Mouse (Mus musculus): ENCODE measurements at regions not wholly inside any gene's neighbourhood (a gene's known extent, or its start where the extent isn't known, plus 50 kb on each side); places are given as distances from the start of the nearest gene placed in this dataset.
"Not testable (repeated sequence)": the region's sequence is repeated elsewhere in the genome, so short reads cannot be mapped to it uniquely, and the experiment has no call there.

DNA sequence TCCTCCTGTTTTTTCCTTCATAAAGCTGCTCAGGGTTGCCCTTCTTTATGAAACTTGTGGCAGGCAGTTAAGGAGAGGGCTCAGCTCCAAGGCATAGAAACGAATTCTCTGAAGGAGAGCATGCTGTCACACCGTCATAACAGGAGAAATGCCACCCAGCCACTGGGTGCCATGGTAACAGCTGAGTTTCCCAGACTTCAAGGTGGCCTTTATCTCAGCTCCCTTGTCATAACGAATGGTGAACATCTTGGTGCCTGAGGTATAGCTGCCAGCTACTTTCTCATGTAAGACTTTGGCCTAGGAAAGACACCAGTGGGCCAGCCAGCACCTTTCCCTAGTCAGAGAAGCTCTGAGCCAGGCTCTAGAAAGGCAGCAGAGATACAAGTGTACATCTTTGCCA is 182.5 kb upstream of the Afdn start:
- Histone ChIP-seq H3K27ac (ENCODE audit: insufficient read depth, low read length) (no peak overlapping the region), H3K27me3 (ENCODE audit: control insufficient read depth, insufficient read depth, low read length, poor library complexity, severe bottlenecking) (no peaks in the 10 kb centered on the region), H3K4me3 (ENCODE audit: low read depth, low read length) (no peak overlapping the region), H3K4me1 (ENCODE audit: control insufficient read depth, insufficient read depth, low read length) (peaks cover 2% of the 10 kb centered on the region), H3K36me3 (ENCODE audit: control insufficient read depth, insufficient read depth, low read length, poor library complexity, severe bottlenecking) (no peaks in the 10 kb centered on the region), H3K9ac (ENCODE audit: low read depth, poor library complexity, severe bottlenecking) (no peak overlapping the region), H3K9me3 (replicated peaks; ENCODE audit: control insufficient read depth, insufficient read depth, low read length, poor library complexity, severe bottlenecking) (no peaks in the 10 kb centered on the region)
- no peak for TF ChIP-seq POLR2A (IDR thresholded peaks at IDR 0.05; ENCODE audit: insufficient read depth, low read length)
- TF ChIP-seq CTCF (IDR thresholded peaks at IDR 0.05; ENCODE audit: low read depth, low read length), result no peak
- no peak for TF ChIP-seq EP300 (IDR thresholded peaks at IDR 0.05; ENCODE audit: insufficient read depth, low read depth, low read length)

DNA sequence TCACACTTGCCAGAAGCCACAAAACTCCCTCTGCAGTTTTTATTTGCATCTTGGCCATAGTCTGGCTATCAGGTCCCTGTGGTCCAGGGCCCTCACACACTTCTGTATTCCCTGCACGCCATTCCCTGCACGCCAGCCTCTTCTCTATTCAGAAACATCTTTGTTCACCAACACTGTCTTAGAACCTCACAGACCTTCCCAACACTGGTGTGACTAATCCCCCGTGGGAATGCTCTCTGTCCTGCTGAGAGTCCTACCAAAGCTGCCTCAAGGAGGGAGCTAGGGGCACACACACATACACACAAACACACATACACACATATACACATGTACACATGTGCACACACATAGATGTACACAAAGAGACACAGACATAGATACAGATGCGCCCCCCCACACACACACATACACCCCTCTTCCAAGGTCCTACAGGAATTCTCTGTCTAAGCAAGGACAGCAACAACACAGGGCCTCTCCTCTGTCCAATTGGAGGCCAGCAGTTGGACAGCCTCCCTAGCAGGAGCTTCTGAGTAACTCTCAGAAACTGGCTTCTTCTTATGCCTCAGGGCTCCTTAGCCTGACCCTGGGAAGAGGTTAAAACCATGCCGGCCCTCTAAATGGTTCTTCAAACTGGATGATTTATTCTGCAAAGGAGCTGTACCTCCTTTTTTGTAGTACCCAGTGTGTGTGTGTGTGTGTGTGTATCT is 179.0 kb upstream of the Afdn start:
- H3K9me3 ChIP-seq (replicated peaks; ENCODE audit: control insufficient read depth, insufficient read depth, low read length, poor library complexity, severe bottlenecking), result no peaks in the 10 kb centered on the region
- no peak overlapping the region for H3K4me3 ChIP-seq (ENCODE audit: low read depth, low read length)
- H3K4me1 ChIP-seq (ENCODE audit: control insufficient read depth, insufficient read depth, low read length), result no peaks in the 10 kb centered on the region
- no peak overlapping the region for H3K9ac ChIP-seq (ENCODE audit: low read depth, poor library complexity, severe bottlenecking)
- H3K27me3 ChIP-seq (ENCODE audit: control insufficient read depth, insufficient read depth, low read length, poor library complexity, severe bottlenecking), result no peaks in the 10 kb centered on the region
- no peak overlapping the region for H3K27ac ChIP-seq (ENCODE audit: insufficient read depth, low read length)
- TF ChIP-seq CTCF (IDR thresholded peaks at IDR 0.05; ENCODE audit: low read depth, low read length), result no peak
- no peak for TF ChIP-seq POLR2A (IDR thresholded peaks at IDR 0.05; ENCODE audit: insufficient read depth, low read length)
- no peak for TF ChIP-seq EP300 (IDR thresholded peaks at IDR 0.05; ENCODE audit: insufficient read depth, low read depth, low read length)
- no peaks in the 10 kb centered on the region for H3K36me3 ChIP-seq (ENCODE audit: control insufficient read depth, insufficient read depth, low read length, poor library complexity, severe bottlenecking)

DNA sequence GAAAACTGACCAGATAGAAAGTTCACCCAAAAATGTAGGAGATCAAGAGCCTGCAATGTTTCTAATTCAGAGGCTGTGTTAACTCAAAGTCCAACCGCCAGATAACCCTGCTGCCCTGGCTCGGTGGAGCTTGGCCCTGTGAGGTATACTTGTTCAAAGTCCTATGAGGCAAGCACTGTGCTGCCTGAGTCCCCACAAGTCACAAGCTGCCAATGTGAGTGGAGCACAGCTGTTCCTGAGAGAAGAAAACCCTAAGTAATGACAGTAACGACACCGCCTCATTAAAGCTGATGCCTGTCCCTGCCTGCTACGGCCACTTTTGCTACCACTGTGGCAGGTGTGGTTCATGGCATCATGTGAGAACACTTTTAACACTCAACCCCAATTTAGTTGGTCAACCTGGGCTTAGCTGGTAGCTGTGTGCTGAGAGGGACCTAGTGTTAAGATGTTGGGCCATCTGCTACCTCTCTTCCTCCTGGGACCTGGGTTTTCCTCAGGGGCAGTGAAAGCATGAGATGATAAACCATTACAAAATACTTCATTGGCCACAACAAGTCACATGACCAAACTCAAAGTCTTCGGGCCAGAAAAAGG is 178.2 kb upstream of the Afdn start:
- no peak overlapping the region for H3K9ac ChIP-seq (ENCODE audit: low read depth, poor library complexity, severe bottlenecking)
- H3K4me1 ChIP-seq (ENCODE audit: control insufficient read depth, insufficient read depth, low read length), result no peaks in the 10 kb centered on the region
- no peak overlapping the region for H3K27ac ChIP-seq (ENCODE audit: insufficient read depth, low read length)
- TF ChIP-seq POLR2A (IDR thresholded peaks at IDR 0.05; ENCODE audit: insufficient read depth, low read length), result no peak
- TF ChIP-seq EP300 (IDR thresholded peaks at IDR 0.05; ENCODE audit: insufficient read depth, low read depth, low read length), result no peak
- no peak for TF ChIP-seq CTCF (IDR thresholded peaks at IDR 0.05; ENCODE audit: low read depth, low read length)
- no peaks in the 10 kb centered on the region for H3K36me3 ChIP-seq (ENCODE audit: control insufficient read depth, insufficient read depth, low read length, poor library complexity, severe bottlenecking)
- H3K27me3 ChIP-seq (ENCODE audit: control insufficient read depth, insufficient read depth, low read length, poor library complexity, severe bottlenecking), result no peaks in the 10 kb centered on the region
- no peaks in the 10 kb centered on the region for H3K9me3 ChIP-seq (replicated peaks; ENCODE audit: control insufficient read depth, insufficient read depth, low read length, poor library complexity, severe bottlenecking)
- H3K4me3 ChIP-seq (ENCODE audit: low read depth, low read length), result no peak overlapping the region

DNA sequence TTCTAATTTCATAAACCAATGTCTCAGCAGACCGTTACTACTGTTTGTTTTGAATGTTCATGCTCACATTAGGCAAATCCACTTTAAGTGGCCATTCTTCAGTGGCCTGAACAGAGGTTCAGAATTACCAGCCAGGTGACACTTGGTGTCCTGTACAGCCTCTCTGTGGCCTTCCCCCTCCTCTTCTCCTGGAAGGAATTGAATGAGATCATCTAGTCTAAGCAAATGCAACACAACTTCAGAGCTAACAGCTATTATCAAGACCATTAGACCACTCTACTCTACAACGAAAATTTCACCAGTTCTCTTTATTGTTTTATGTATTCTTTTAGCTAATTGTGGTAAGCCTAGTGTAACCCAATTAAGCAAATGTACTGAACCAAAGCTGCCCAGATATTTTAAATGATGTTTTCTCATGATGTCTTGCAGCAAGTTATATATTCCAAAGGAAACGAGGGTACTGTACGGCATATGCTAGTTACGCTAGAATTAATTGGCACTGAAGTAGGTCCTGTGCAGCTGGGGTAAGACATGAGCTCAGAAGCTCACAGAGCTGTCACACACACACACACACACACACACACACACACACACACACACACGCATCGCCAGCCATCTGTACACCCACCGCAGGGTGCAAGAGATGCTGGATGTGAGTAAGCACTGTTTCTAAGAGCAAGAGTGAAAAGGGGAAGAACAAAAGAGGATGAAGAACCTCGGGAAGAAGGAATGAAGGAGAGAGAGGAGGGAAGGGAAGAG is 176.7 kb upstream of the Afdn start:
- H3K27ac ChIP-seq (ENCODE audit: insufficient read depth, low read length), result no peak overlapping the region
- no peaks in the 10 kb centered on the region for H3K4me1 ChIP-seq (ENCODE audit: control insufficient read depth, insufficient read depth, low read length)
- no peak overlapping the region for H3K9ac ChIP-seq (ENCODE audit: low read depth, poor library complexity, severe bottlenecking)
- TF ChIP-seq POLR2A (IDR thresholded peaks at IDR 0.05; ENCODE audit: insufficient read depth, low read length) (no peak), EP300 (IDR thresholded peaks at IDR 0.05; ENCODE audit: insufficient read depth, low read depth, low read length) (no peak), CTCF (IDR thresholded peaks at IDR 0.05; ENCODE audit: low read depth, low read length) (no peak)
- no peaks in the 10 kb centered on the region for H3K9me3 ChIP-seq (replicated peaks; ENCODE audit: control insufficient read depth, insufficient read depth, low read length, poor library complexity, severe bottlenecking)
- no peaks in the 10 kb centered on the region for H3K27me3 ChIP-seq (ENCODE audit: control insufficient read depth, insufficient read depth, low read length, poor library complexity, severe bottlenecking)
- H3K4me3 ChIP-seq (ENCODE audit: low read depth, low read length), result no peak overlapping the region
- H3K36me3 ChIP-seq (ENCODE audit: control insufficient read depth, insufficient read depth, low read length, poor library complexity, severe bottlenecking), result no peaks in the 10 kb centered on the region

DNA sequence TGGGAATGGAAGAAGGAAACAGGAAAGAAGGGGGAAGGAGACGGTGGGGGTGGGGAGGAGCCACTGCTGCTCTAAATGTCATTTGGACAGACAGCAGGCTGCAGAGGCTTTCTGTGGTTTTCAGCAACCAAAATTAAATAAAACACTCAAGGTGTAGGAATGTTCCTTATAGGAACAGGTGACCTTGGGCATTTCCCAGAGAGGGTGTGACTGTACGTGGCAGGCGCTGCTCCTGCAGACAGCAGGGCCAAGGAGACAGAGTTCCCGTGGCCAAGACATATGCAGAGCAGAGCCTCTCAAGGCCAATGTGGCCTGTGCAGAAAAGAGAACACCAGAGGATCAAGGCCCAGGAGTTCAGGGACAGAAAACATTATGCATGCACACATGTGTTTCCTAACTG is 175.9 kb upstream of the Afdn start:
- H3K27ac ChIP-seq (ENCODE audit: insufficient read depth, low read length), result no peak overlapping the region
- no peaks in the 10 kb centered on the region for H3K4me1 ChIP-seq (ENCODE audit: control insufficient read depth, insufficient read depth, low read length)
- no peaks in the 10 kb centered on the region for H3K27me3 ChIP-seq (ENCODE audit: control insufficient read depth, insufficient read depth, low read length, poor library complexity, severe bottlenecking)
- no peaks in the 10 kb centered on the region for H3K9me3 ChIP-seq (replicated peaks; ENCODE audit: control insufficient read depth, insufficient read depth, low read length, poor library complexity, severe bottlenecking)
- no peak overlapping the region for H3K4me3 ChIP-seq (ENCODE audit: low read depth, low read length)
- H3K36me3 ChIP-seq (ENCODE audit: control insufficient read depth, insufficient read depth, low read length, poor library complexity, severe bottlenecking), result no peaks in the 10 kb centered on the region
- TF ChIP-seq EP300 (IDR thresholded peaks at IDR 0.05; ENCODE audit: insufficient read depth, low read depth, low read length) (no peak), CTCF (IDR thresholded peaks at IDR 0.05; ENCODE audit: low read depth, low read length) (no peak), POLR2A (IDR thresholded peaks at IDR 0.05; ENCODE audit: insufficient read depth, low read length) (no peak)
- no peak overlapping the region for H3K9ac ChIP-seq (ENCODE audit: low read depth, poor library complexity, severe bottlenecking)

DNA sequence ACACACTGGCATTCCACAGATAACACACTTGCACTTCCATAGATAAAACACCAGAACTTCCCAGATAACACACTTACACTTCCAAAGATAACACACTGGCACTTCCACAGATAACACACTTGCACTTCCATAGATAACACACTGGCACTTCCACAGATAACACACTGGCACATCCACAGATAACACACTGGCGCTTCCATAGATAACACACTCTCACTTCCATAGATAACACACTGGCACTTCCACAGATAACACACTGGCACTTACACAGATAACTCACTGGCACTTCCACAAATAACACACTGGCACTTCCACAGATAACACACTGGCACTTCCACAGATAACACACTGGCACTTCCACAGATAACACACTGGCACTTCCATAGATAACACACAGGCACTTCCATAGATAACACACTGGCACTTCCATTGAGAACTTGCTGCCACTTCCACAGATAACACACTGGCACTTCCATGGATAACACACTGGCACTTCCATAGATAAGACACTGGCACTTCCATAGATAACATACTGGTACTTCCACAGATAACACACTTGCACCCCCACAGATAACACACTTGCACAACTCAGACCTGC is 170.0 kb upstream of the Afdn start:
- not testable (repeated sequence) for H3K36me3 ChIP-seq (ENCODE audit: control insufficient read depth, insufficient read depth, low read length, poor library complexity, severe bottlenecking); H3K27ac ChIP-seq (ENCODE audit: insufficient read depth, low read length); H3K9ac ChIP-seq (ENCODE audit: low read depth, poor library complexity, severe bottlenecking); H3K4me1 ChIP-seq (ENCODE audit: control insufficient read depth, insufficient read depth, low read length); H3K27me3 ChIP-seq (ENCODE audit: control insufficient read depth, insufficient read depth, low read length, poor library complexity, severe bottlenecking); H3K4me3 ChIP-seq (ENCODE audit: low read depth, low read length); H3K9me3 ChIP-seq (replicated peaks; ENCODE audit: control insufficient read depth, insufficient read depth, low read length, poor library complexity, severe bottlenecking)

Data from ES-Bruce4 (cell line).